Mouse (Mus musculus) heart, adult 2 months (tissue): Measurements from ENCODE around the gene Cdk17. TPM values are rescaled to one million over a fixed set of nuclear protein-coding genes. Genes with fewer than 3 reads are reported as not detected.

Source experiments
- DNase-seq, 2 experiments: peaks; one replicate each; pipeline ENCODE4 v3.0.0; 2021
- H3K27ac ChIP-seq: fragments of 200-600 bp; 2 replicates; pipeline ENCODE4 v1.8.1; 2022
- H3K27me3 ChIP-seq: fragments of 200-500 bp; 2 replicates; pipeline ENCODE4 v1.6.1; 2012; ENCODE audit warnings: mild to moderate bottlenecking, low read length, inconsistent platforms, mixed read lengths; ENCODE audit not compliant: control insufficient read depth, insufficient read depth
- H3K36me3 ChIP-seq: fragments of 200-500 bp; 2 replicates; pipeline ENCODE4 v1.6.1; 2012; ENCODE audit warnings: low read length, inconsistent platforms; ENCODE audit not compliant: control insufficient read depth, insufficient read depth
- H3K4me1 ChIP-seq: fragments of 200-500 bp; 2 replicates; pipeline ENCODE4 v1.6.1; 2011; ENCODE audit warnings: low read length; ENCODE audit not compliant: control insufficient read depth, insufficient read depth
- H3K4me3 ChIP-seq: fragments of 200-600 bp; 2 replicates; pipeline ENCODE4 v1.8.1; 2022
- H3K79me2 ChIP-seq: fragments of 200-500 bp; replicated peaks from 2 replicates; pipeline ENCODE4 v1.6.1; 2012; ENCODE audit warnings: mild to moderate bottlenecking, inconsistent platforms, low read length, moderate library complexity, mixed read lengths; ENCODE audit not compliant: control insufficient read depth, insufficient read depth
- H3K9ac ChIP-seq: fragments of 200-500 bp; 2 replicates; pipeline ENCODE4 v1.6.1; 2012; ENCODE audit warnings: low read depth, mild to moderate bottlenecking, control low read depth, inconsistent platforms, low read length, mixed read lengths
- CTCF ChIP-seq: fragments of 200-600 bp; IDR thresholded peaks from 2 replicates; pipeline ENCODE4 v1.8.1; 2022; ENCODE audit warnings: antibody characterized with exemption, mild to moderate bottlenecking, moderate library complexity
- EP300 ChIP-seq: fragments of 200-500 bp; IDR thresholded peaks from 2 replicates; pipeline ENCODE4 v1.6.1; 2011; ENCODE audit warnings: low read depth, low read length, control low read depth; ENCODE audit not compliant: insufficient read depth
- POLR2A ChIP-seq: fragments of 200-500 bp; IDR thresholded peaks from 2 replicates; pipeline ENCODE4 v1.6.1; 2011; ENCODE audit warnings: mild to moderate bottlenecking, low read depth, low read length, control low read depth; ENCODE audit not compliant: insufficient read depth
- WGBS: fragments of 180-500 bp; shearing (Covaris S2); methylation state at CpG from one replicate; pipeline ENCODE4 v1.1.7; 2018; 5-methylcytosine and 5-hydroxymethylcytosine counted together
- intact Hi-C: fragments of 180-260 bp; cut with DNase I; formaldehyde crosslinking; loops from one replicate; pipeline ENCODE4 v1.15.1; 2025
- polyA plus RNA-seq: library from polyadenylated mRNA; depleted of rRNA; stranded (reverse); fragments of >200 nt; gene quantifications from 2 replicates; pipeline ENCODE4 v1.2.3, GENCODE M21; 2012
- total RNA-seq, 2 experiments: library from RNA; stranded (reverse); gene quantifications; 2 replicates each; pipeline ENCODE4 v1.2.3; 2021

Gene Cdk17
- total and polyA plus RNA-seq, 3 experiments, result 14.3 to 18.8 (median 16.6) TPM

GRCm38 (mm10) chr10:93267509-93267908 lies 106.8 kb downstream of the Cdk17 start:
- WGBS, result 64% methylated on average over 5 of the region's 5 CpGs
- Histone ChIP-seq H3K27ac (0 out of 2 replicates have a peak overlapping the region, but pooled peaks have one; percentile 7), H3K27me3 (no peaks in the 10 kb centered on the region), H3K4me1 (peaks cover 21% of the 10 kb centered on the region), H3K9ac (no peak overlapping the region), H3K79me2 (0 out of 2 replicates have a peak, but pooled peaks cover 1% of the 10 kb centered on the region), H3K36me3 (peaks cover 21% of the 10 kb centered on the region), H3K4me3 (no peak overlapping the region)
- intact Hi-C loops, result no loop called here
- DNase-seq, result no peak
- no peak for TF ChIP-seq CTCF
- TF ChIP-seq EP300, result no peak
- TF ChIP-seq POLR2A, result no peak

GRCm38 (mm10) chr10:93268339-93268738 lies 107.7 kb downstream of the Cdk17 start:
- 75% methylated on average over 3 of the region's 3 CpGs for WGBS
- Histone ChIP-seq H3K9ac (no peak overlapping the region), H3K27me3 (no peaks in the 10 kb centered on the region), H3K79me2 (0 out of 2 replicates have a peak, but pooled peaks cover 1% of the 10 kb centered on the region), H3K27ac (no peak overlapping the region), H3K4me1 (peaks cover 20% of the 10 kb centered on the region), H3K4me3 (no peak overlapping the region), H3K36me3 (peaks cover 17% of the 10 kb centered on the region)
- TF ChIP-seq CTCF (no peak), EP300 (no peak), POLR2A (no peak)
- intact Hi-C loops, result no loop called here
- no peak for DNase-seq

DNA sequence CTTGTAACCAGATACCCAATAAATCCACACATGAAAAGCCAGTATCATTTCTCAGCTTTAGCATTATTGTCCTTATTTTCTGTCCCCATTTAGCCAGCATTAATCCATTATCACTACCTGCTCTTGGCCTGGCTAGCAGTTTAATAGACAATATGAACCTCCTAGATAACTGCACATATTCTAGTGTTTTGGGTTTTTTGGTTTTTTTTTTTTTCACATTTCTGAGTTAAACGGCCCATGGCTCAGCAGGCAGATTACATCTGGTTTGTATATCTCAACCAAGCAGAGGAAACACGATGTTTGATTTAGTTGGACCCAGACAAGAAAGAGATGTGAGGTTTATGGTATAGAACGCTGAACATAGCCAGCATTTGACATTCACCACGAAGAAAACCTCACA lies 109.1 kb downstream of the Cdk17 start:
- TF ChIP-seq EP300 (no peak), POLR2A (no peak), CTCF (no peak)
- WGBS, result 53% methylated on average over 4 of the region's 4 CpGs
- intact Hi-C loops, result no loop called here
- no peak overlapping the region for H3K9ac ChIP-seq
- 0 out of 2 replicates have a peak, but pooled peaks cover 1% of the 10 kb centered on the region for H3K79me2 ChIP-seq
- H3K36me3 ChIP-seq, result peaks cover 8% of the 10 kb centered on the region
- no peak for DNase-seq
- no peak overlapping the region for H3K4me3 ChIP-seq
- H3K27me3 ChIP-seq, result no peaks in the 10 kb centered on the region
- no peak overlapping the region for H3K27ac ChIP-seq
- peaks cover 13% of the 10 kb centered on the region for H3K4me1 ChIP-seq

DNA sequence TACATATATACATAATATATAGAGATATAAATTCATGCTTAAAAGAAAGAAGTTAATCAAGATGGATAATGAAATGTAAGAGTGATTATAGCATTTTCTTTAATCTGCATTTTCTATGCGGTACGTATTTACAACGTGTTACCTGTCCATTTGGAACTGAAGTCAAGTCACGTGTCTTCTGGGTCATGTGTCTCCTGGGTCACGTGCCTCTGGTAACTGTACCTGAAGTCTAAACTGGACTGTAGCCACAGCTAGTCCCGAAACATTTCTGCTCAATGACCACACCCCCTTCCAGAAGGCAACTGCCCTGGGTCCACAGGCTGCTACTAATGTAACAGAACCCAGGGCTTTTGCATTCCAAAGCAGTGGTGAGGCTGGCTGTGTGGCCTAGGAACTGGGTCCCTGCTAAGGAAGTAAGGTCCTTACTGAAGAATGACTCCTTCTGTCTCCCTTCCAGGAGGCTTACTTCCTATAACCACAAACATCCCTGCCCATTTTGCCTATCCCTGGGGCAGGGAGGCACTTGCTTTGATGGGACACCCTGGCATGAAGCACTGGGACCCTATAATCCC lies 110.3 kb downstream of the Cdk17 start:
- H3K36me3 ChIP-seq, result peaks cover 6% of the 10 kb centered on the region
- H3K79me2 ChIP-seq, result no peaks in the 10 kb centered on the region
- H3K27ac ChIP-seq, result peak overlapping the region; percentile 9; the same call in 1 of the 2 replicates
- H3K9ac ChIP-seq, result no peak overlapping the region
- intact Hi-C loops, result no loop called here
- no peaks in the 10 kb centered on the region for H3K27me3 ChIP-seq
- TF ChIP-seq CTCF (no peak), EP300 (no peak), POLR2A (no peak)
- no peak for DNase-seq
- no peak overlapping the region for H3K4me3 ChIP-seq
- WGBS, result 75% methylated on average over 6 of the region's 6 CpGs
- peaks cover 20% of the 10 kb centered on the region for H3K4me1 ChIP-seq

GRCm38 (mm10) chr10:93271831-93272230 lies 111.2 kb downstream of the Cdk17 start:
- Histone ChIP-seq H3K36me3 (peaks cover 2% of the 10 kb centered on the region), H3K79me2 (no peaks in the 10 kb centered on the region), H3K27me3 (no peaks in the 10 kb centered on the region), H3K4me3 (no peak overlapping the region), H3K9ac (no peak overlapping the region), H3K27ac (peak overlapping the region; percentile 55), H3K4me1 (peaks cover 18% of the 10 kb centered on the region)
- intact Hi-C loops, result no loop called here
- TF ChIP-seq POLR2A (no peak), CTCF (no peak), EP300 (no peak)
- DNase-seq, result no peak
- WGBS, result 28% methylated on average over 7 of the region's 7 CpGs

DNA sequence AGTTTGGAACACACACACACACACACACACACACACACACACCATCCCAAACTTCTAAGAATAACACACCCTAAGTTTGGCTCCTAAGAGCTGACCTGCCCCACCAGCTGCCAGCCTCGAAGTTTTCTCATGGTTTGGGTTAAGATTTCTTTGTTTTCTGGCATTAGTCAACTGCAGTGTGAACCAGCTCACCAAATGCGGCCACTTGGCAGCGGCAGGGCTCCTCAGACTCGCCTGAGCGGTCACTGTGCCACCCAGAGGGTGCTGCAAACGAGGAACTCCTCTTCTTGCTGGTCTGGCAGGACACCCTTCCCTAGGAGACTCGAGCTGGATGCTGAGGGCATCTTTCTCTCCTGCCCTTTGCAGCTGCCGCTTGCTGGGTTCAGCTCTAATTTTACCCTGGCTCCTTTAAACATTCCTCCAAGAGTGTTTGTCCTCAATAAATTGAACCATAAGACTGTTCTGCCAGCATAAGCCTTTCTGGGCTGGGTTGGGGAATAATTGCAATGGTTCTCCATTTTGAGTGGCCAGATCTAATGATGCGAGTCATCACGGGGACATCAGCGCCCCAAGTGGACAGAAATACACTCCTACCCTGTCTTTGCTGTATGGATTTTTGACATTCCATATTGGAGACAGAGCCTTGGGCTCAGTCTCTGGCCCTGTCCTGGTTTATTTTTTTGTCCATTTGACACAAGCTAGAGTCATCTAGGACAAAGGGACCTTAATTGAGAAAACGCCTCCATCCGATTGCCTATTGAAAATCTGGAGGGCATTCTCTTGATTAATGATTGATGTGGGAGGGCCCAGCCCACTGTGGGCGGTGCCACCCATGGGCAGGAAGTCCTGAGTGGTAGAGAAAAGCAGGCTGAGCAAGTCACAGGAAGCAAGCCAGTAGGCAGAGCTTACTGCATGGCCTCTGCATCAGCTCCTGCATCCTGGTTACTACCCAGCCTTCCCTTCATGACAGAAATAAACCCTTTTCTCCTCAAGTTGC lies 112.6 kb downstream of the Cdk17 start:
- H3K4me3 ChIP-seq, result no peak overlapping the region
- no peaks in the 10 kb centered on the region for H3K27me3 ChIP-seq
- H3K27ac ChIP-seq, result peak overlapping the region; percentile 56
- TF ChIP-seq CTCF (peak; percentile 48), EP300 (no peak), POLR2A (no peak)
- peaks cover 2% of the 10 kb centered on the region for H3K36me3 ChIP-seq
- peaks cover 23% of the 10 kb centered on the region for H3K4me1 ChIP-seq
- H3K79me2 ChIP-seq, result no peaks in the 10 kb centered on the region
- intact Hi-C loops, result no loop called here
- no peak for DNase-seq
- H3K9ac ChIP-seq, result no peak overlapping the region
- 67% methylated on average over 14 of the region's 14 CpGs for WGBS
